Mouse (Mus musculus): Measurements from ENCODE around the gene Ppt2. TPM values are rescaled to one million over a fixed set of nuclear protein-coding genes. Genes with fewer than 3 reads are reported as not detected.

Gene Ppt2
- total and polyA plus RNA-seq, 2 experiments from 2014 or later, result 20.2 to 27.2 TPM

GRCm38 (mm10) chr17:34583397-34583796 lies 44.9 kb downstream of the Ppt2 start:
- H3K4me2 ChIP-seq (ENCODE audit: low read depth), result no peak overlapping the region
- no peak for ATAC-seq
- H3K27ac ChIP-seq (ENCODE audit: low read depth, low read length), result no peak overlapping the region
- DNase-seq, result no peak
- WGBS, result 51% methylated on average over 7 of the region's 7 CpGs
- H3K4me1 ChIP-seq (ENCODE audit: insufficient read depth), result peaks cover 16% of the 10 kb centered on the region
- H3K36me3 ChIP-seq (ENCODE audit: insufficient read depth), result no peaks in the 10 kb centered on the region
- H3K4me3 ChIP-seq (ENCODE audit: low read depth, low read length), result no peak overlapping the region
- no peak overlapping the region for H3K9ac ChIP-seq
- H3K27me3 ChIP-seq (ENCODE audit: insufficient read depth, low read length), result no peaks in the 10 kb centered on the region
- TF ChIP-seq CTCF (IDR thresholded peaks at IDR 0.05; ENCODE audit: low read depth), result no peak
- H3K9me3 ChIP-seq (ENCODE audit: low read length), result no peaks in the 10 kb centered on the region

DNA sequence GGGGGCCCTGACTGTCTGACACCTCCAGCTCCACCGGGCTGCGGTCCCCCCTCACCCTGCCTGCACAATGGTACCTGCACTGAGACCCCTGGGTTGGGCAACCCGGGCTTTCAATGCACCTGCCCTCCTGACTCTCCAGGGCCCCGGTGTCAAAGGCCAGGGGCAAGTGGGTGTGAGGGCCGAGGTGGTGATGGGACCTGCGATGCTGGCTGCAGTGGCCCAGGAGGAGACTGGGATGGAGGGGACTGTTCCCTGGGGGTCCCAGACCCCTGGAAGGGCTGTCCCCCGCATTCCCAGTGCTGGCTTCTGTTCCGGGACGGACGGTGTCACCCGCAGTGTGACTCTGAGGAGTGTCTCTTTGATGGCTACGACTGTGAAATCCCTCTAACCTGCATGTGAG lies 45.8 kb downstream of the Ppt2 start:
- Histone ChIP-seq H3K36me3 (ENCODE audit: insufficient read depth) (no peaks in the 10 kb centered on the region), H3K9ac (no peak overlapping the region), H3K27me3 (ENCODE audit: insufficient read depth, low read length) (no peaks in the 10 kb centered on the region), H3K4me3 (ENCODE audit: low read depth, low read length) (no peak overlapping the region), H3K4me1 (ENCODE audit: insufficient read depth) (peaks cover 9% of the 10 kb centered on the region), H3K4me2 (ENCODE audit: low read depth) (no peak overlapping the region), H3K9me3 (ENCODE audit: low read length) (no peaks in the 10 kb centered on the region), H3K27ac (ENCODE audit: low read depth, low read length) (no peak overlapping the region)
- no peak for DNase-seq
- no peak for TF ChIP-seq CTCF (IDR thresholded peaks at IDR 0.05; ENCODE audit: low read depth)
- 91% methylated on average over 12 of the region's 12 CpGs for whole genome bisulfite sequencing
- ATAC-seq, result no peak

GRCm38 (mm10) chr17:34578070-34578469 lies 50.2 kb downstream of the Ppt2 start:
- H3K9ac ChIP-seq, result no peak overlapping the region
- no peaks in the 10 kb centered on the region for H3K9me3 ChIP-seq (ENCODE audit: low read length)
- no peak for DNase-seq
- no peak for ATAC-seq
- TF ChIP-seq CTCF (IDR thresholded peaks at IDR 0.05; ENCODE audit: low read depth), result no peak
- 83% methylated on average over 3 of the region's 3 CpGs for WGBS
- no peaks in the 10 kb centered on the region for H3K4me1 ChIP-seq (ENCODE audit: insufficient read depth)
- no peaks in the 10 kb centered on the region for H3K27me3 ChIP-seq (ENCODE audit: insufficient read depth, low read length)
- H3K27ac ChIP-seq (ENCODE audit: low read depth, low read length), result no peak overlapping the region
- no peak overlapping the region for H3K4me2 ChIP-seq (ENCODE audit: low read depth)
- no peaks in the 10 kb centered on the region for H3K36me3 ChIP-seq (ENCODE audit: insufficient read depth)
- H3K4me3 ChIP-seq (ENCODE audit: low read depth, low read length), result no peak overlapping the region

- H3K4me1 ChIP-seq (ENCODE audit: insufficient read depth), result no peaks in the 10 kb centered on the region
- DNase-seq (no peak), ATAC-seq (no peak)
- H3K9me3 ChIP-seq (ENCODE audit: low read length), result no peaks in the 10 kb centered on the region
- H3K27ac ChIP-seq (ENCODE audit: low read depth, low read length), result no peak overlapping the region
- H3K36me3 ChIP-seq (ENCODE audit: insufficient read depth), result no peaks in the 10 kb centered on the region
- H3K4me3 ChIP-seq (ENCODE audit: low read depth, low read length), result no peak overlapping the region
- no peak overlapping the region for H3K9ac ChIP-seq
- H3K4me2 ChIP-seq (ENCODE audit: low read depth), result no peak overlapping the region
- H3K27me3 ChIP-seq (ENCODE audit: insufficient read depth, low read length), result no peaks in the 10 kb centered on the region
- TF ChIP-seq CTCF (IDR thresholded peaks at IDR 0.05; ENCODE audit: low read depth), result no peak
- 67% methylated on average over 5 of the region's 5 CpGs for WGBS
Measured at GRCm38 (mm10) chr17:34576577-34576976, 51.7 kb downstream of the Ppt2 start.

DNA sequence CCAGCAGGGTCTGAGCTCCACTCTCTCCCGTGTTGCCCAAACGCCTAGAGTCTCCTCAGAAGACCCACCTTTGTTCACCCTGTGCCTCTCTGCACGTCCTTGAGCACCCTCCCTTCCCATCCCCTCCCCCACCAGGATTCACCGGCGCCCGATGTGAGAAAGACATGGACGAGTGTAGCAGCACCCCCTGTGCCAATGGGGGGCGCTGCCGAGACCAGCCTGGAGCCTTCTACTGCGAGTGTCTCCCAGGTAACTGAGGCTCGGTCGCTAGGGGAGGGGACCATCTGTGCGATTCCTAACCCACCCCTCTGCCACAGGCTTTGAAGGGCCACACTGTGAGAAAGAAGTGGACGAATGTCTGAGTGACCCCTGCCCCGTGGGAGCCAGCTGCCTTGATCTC lies 55.9 kb downstream of the Ppt2 start:
- TF ChIP-seq CTCF (IDR thresholded peaks at IDR 0.05; ENCODE audit: low read depth), result no peak
- no peaks in the 10 kb centered on the region for H3K4me1 ChIP-seq (ENCODE audit: insufficient read depth)
- H3K4me3 ChIP-seq (ENCODE audit: low read depth, low read length), result no peak overlapping the region
- no peaks in the 10 kb centered on the region for H3K9me3 ChIP-seq (ENCODE audit: low read length)
- no peaks in the 10 kb centered on the region for H3K36me3 ChIP-seq (ENCODE audit: insufficient read depth)
- ATAC-seq (no peak), DNase-seq (no peak)
- H3K9ac ChIP-seq, result no peak overlapping the region
- no peak overlapping the region for H3K4me2 ChIP-seq (ENCODE audit: low read depth)
- 13% methylated on average over 15 of the region's 15 CpGs for WGBS
- H3K27me3 ChIP-seq (ENCODE audit: insufficient read depth, low read length), result no peaks in the 10 kb centered on the region
- no peak overlapping the region for H3K27ac ChIP-seq (ENCODE audit: low read depth, low read length)

DNA sequence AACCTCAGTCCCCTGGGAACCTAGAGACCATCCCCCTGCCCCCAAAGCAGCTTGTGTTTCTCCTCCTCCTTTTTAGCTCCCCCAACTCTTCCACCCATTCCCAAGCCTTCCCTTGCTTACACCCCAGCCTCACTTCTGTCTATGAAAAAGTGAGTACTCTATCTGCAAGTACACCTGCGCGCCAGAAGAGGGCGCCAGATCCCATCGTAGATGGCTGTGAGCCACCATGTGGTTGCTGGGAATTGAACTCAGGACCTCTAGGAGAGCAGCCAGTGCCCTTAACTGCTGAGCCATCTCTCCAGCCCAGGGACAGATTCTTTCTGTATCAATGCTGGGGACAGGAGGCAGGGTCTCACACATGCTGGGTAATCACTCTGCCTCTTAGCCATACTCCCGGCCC lies 56.4 kb downstream of the Ppt2 start:
- DNase-seq, result no peak
- Histone ChIP-seq H3K9ac (no peak overlapping the region), H3K4me1 (ENCODE audit: insufficient read depth) (no peaks in the 10 kb centered on the region), H3K36me3 (ENCODE audit: insufficient read depth) (no peaks in the 10 kb centered on the region), H3K4me2 (ENCODE audit: low read depth) (no peak overlapping the region), H3K9me3 (ENCODE audit: low read length) (no peaks in the 10 kb centered on the region), H3K4me3 (ENCODE audit: low read depth, low read length) (no peak overlapping the region), H3K27ac (ENCODE audit: low read depth, low read length) (no peak overlapping the region), H3K27me3 (ENCODE audit: insufficient read depth, low read length) (no peaks in the 10 kb centered on the region)
- TF ChIP-seq CTCF (IDR thresholded peaks at IDR 0.05; ENCODE audit: low read depth), result peak; percentile 53
- ATAC-seq, result no peak
- WGBS, result 13% methylated on average over 5 of the region's 5 CpGs

DNA sequence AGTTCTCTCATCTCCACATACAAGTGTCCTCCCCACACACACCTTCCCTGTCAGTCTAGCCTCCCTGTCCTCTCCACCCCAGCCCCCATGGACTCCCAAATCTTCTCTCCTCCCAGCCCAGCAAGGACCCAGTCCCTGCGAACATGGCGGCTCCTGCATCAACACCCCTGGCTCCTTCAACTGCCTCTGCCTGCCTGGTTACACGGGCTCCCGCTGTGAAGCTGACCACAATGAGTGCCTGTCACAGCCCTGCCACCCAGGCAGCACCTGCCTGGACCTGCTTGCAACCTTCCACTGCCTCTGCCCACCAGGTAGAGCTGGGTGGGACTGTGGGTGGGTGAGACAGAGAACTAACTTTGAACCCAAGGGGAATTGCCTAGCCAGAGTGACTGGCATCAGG lies 58.4 kb downstream of the Ppt2 start:
- DNase-seq, result no peak
- no peak for ATAC-seq
- no peak overlapping the region for H3K4me3 ChIP-seq (ENCODE audit: low read depth, low read length)

DNA sequence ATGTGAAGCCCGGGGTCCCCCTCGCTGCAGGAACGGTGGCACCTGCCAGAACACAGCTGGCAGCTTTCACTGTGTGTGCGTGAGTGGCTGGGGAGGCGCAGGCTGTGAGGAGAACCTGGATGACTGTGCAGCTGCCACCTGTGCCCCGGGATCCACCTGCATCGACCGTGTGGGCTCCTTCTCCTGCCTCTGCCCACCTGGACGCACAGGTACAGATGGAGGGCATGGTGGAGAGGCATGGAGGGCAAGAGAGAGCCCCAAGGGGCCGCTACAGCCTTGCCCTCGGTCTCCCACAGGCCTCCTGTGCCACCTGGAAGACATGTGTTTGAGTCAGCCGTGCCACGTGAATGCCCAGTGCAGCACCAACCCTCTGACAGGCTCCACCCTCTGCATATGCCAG lies 59.9 kb downstream of the Ppt2 start:
- H3K27ac ChIP-seq (ENCODE audit: low read depth, low read length), result no peak overlapping the region
- no peak overlapping the region for H3K4me2 ChIP-seq (ENCODE audit: low read depth)
- no peaks in the 10 kb centered on the region for H3K36me3 ChIP-seq (ENCODE audit: insufficient read depth)
- no peak overlapping the region for H3K9ac ChIP-seq
- TF ChIP-seq CTCF (IDR thresholded peaks at IDR 0.05; ENCODE audit: low read depth), result no peak
- 81% methylated on average over 13 of the region's 13 CpGs for WGBS
- no peaks in the 10 kb centered on the region for H3K4me1 ChIP-seq (ENCODE audit: insufficient read depth)
- H3K4me3 ChIP-seq (ENCODE audit: low read depth, low read length), result no peak overlapping the region
- DNase-seq (no peak), ATAC-seq (no peak)
- H3K27me3 ChIP-seq (ENCODE audit: insufficient read depth, low read length), result no peaks in the 10 kb centered on the region
- H3K9me3 ChIP-seq (ENCODE audit: low read length), result no peaks in the 10 kb centered on the region

More for the DNA sequence above, 58.4 kb downstream of the Ppt2 start:
- H3K27ac ChIP-seq (ENCODE audit: low read depth, low read length), result no peak overlapping the region
- no peak overlapping the region for H3K9ac ChIP-seq
- H3K27me3 ChIP-seq (ENCODE audit: insufficient read depth, low read length), result no peaks in the 10 kb centered on the region
- H3K36me3 ChIP-seq (ENCODE audit: insufficient read depth), result no peaks in the 10 kb centered on the region
- no peaks in the 10 kb centered on the region for H3K4me1 ChIP-seq (ENCODE audit: insufficient read depth)
- no peaks in the 10 kb centered on the region for H3K9me3 ChIP-seq (ENCODE audit: low read length)
- no peak overlapping the region for H3K4me2 ChIP-seq (ENCODE audit: low read depth)
- TF ChIP-seq CTCF (IDR thresholded peaks at IDR 0.05; ENCODE audit: low read depth), result no peak
- WGBS, result 70% methylated on average over 4 of the region's 4 CpGs
